Mouse (Mus musculus) thymus, adult 2 months (tissue): ENCODE data around the gene Yipf4. TPM values are rescaled to one million over a fixed set of nuclear protein-coding genes. Genes with fewer than 3 reads are reported as not detected.

Experiments
- DNase-seq: peaks from one replicate; pipeline ENCODE4 v3.0.0; 2021
- H3K27ac ChIP-seq: fragments of 200-500 bp; 2 replicates; pipeline ENCODE4 v1.5.1; 2012; ENCODE audit warnings: low read length, control low read depth; ENCODE audit not compliant: control insufficient read depth, insufficient read depth
- H3K27me3 ChIP-seq: fragments of 200-500 bp; 2 replicates; pipeline ENCODE4 v1.6.1; 2012; ENCODE audit warnings: mild to moderate bottlenecking, low read length, moderate library complexity, mixed read lengths; ENCODE audit not compliant: control insufficient read depth, insufficient read depth
- H3K36me3 ChIP-seq: fragments of 200-500 bp; 2 replicates; pipeline ENCODE4 v1.6.1; 2012; ENCODE audit warnings: mild to moderate bottlenecking, low read length, moderate library complexity; ENCODE audit not compliant: control insufficient read depth, insufficient read depth
- H3K4me1 ChIP-seq: fragments of 200-500 bp; replicated peaks from 2 replicates; pipeline ENCODE4 v1.6.1; 2012; ENCODE audit warnings: low read length; ENCODE audit not compliant: control insufficient read depth, insufficient read depth
- H3K4me3 ChIP-seq: fragments of 200-500 bp; 2 replicates; pipeline ENCODE4 v1.5.1; 2012; ENCODE audit warnings: mild to moderate bottlenecking, low read length, control low read depth, moderate library complexity; ENCODE audit not compliant: control insufficient read depth, insufficient read depth
- CTCF ChIP-seq: fragments of 200-500 bp; IDR thresholded peaks from 2 replicates; pipeline ENCODE4 v1.5.1; 2012; ENCODE audit warnings: mild to moderate bottlenecking, control low read depth, low read length, moderate library complexity, borderline replicate concordance; ENCODE audit not compliant: control insufficient read depth, poor library complexity, insufficient read depth; ENCODE audit errors: extremely low read depth
- POLR2A ChIP-seq: fragments of 200-500 bp; IDR thresholded peaks from 2 replicates; pipeline ENCODE4 v1.6.1; 2012; ENCODE audit warnings: mild to moderate bottlenecking, low read length, control low read depth, moderate library complexity; ENCODE audit not compliant: control insufficient read depth, poor library complexity, insufficient read depth; ENCODE audit errors: extremely low read depth
- WGBS: fragments of 180-500 bp; shearing (Covaris S2); methylation state at CpG from one replicate; pipeline ENCODE4 v1.1.7; 2018; 5-methylcytosine and 5-hydroxymethylcytosine counted together
- polyA plus RNA-seq: library from polyadenylated mRNA; depleted of rRNA; stranded (reverse); fragments of >200 nt; gene quantifications from 2 replicates; pipeline ENCODE4 v1.2.3, GENCODE M21; 2012; rRNA removed

The Yipf4 gene
- 95.8 and 168 TPM in 2 replicates for polyA plus RNA-seq

DNA sequence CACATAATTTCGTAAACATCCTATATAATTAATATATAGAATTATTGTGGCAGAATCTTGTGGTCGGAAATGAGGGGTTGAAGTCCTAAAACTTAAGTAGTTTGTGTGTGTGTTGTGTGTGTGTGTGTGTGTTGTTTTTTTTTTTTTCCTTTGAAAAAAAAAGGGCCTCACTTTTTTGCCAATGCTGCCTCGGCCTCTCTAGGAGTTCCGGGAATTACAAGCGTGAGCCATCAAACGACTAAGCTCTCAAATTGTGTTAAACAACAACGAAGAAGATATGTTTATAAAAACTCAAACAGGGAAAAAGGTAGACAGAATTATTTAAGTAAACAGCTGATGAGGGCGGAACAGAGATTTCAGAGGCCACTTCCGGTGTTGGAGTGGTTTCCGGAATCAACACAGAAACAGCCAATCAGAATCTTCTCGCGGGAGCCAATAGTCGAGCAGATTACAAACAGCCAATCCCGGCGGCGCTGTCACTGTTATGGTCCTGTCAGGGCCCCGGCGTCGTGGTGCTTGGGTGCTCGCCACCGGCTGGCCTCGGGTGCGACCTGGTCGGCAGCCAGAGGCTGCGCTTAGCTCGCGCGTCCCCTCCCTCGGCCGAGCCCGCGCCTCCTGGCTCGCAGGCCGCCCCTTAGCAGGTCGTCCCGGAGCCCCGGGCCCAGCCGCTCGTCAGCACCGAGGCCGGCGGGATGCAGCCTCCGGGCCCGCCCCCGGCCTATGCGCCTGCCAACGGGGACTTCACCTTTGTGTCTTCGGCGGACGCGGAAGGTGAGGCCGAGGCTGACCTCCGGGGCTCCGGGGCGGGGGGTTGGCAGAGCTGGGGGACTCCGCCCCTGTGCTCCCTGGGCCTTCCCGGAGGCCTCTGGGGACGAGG, at the start of gene Yipf4:
Gene Yipf4 (plus strand): TSS at position 470 of the 877 bp plus-strand sequence.
- no peaks in the 10 kb centered on the region for H3K27me3 ChIP-seq
- peak within 1 kb of the TSS; percentile 60 for H3K4me3 ChIP-seq
- peak; percentile 95 for DNase-seq
- TF ChIP-seq CTCF (0 out of 2 replicates have a peak, but pooled peaks have one; percentile 8), POLR2A (peak; percentile 83)
- H3K4me1 ChIP-seq: no peaks in the 10 kb centered on the region
- WGBS: 4% methylated on average over 58 of the region's 58 CpGs
- H3K27ac ChIP-seq: peak within 1 kb of the TSS; percentile 28
- H3K36me3 ChIP-seq: peaks cover 16% of the 10 kb centered on the region

DNA sequence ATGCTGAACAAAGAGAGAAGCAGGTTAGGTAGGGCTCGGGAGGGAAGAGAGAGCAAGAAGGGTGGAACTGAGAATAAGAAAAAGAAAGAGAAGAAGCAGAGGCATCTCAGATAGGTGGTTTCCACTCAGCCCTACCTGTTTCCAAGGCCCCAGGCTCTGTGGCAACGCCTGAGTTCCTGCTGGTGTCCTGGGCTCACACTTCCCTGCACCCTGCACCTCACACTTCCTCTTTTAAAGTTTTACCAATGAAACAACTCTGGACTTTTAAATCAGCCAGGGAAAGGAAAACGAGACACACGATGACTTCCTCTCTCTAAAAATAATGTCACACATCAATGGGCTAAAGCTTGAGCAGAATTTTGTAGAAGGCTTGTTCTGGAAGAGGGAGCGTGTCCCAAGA, 48.8 kb upstream of the Yipf4 start:
- TF ChIP-seq POLR2A (no peak), CTCF (no peak)
- Histone ChIP-seq H3K27me3 (no peaks in the 10 kb centered on the region), H3K36me3 (no peaks in the 10 kb centered on the region), H3K4me1 (no peaks in the 10 kb centered on the region), H3K27ac (no peak overlapping the region), H3K4me3 (no peak overlapping the region)
- 19% methylated on average over 5 of the region's 5 CpGs for WGBS
- no peak for DNase-seq

DNA sequence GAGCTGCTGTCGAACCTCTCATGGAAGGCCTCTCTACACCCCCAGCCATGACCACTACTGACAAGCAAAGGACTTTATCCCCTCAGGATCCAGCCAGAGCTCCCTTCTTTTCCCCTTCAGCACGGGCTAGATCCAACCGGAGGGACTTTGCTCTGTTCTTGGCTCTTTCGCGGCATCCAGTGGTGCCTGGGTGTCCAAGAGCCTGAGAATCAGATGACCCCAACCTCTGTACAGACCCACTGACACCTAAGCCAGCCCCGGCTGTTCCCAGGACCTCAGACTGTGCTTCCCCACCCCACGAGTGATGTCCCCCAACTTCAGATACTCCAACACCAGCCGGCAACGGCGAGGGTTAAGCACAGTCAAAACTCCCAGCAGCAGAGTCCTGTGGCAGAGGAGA, 39.5 kb upstream of the Yipf4 start:
- H3K27me3 ChIP-seq: no peaks in the 10 kb centered on the region
- DNase-seq: no peak
- no peaks in the 10 kb centered on the region for H3K36me3 ChIP-seq
- no peak overlapping the region for H3K27ac ChIP-seq
- 93% methylated on average over 10 of the region's 10 CpGs for WGBS
- TF ChIP-seq CTCF (no peak), POLR2A (no peak)
- no peaks in the 10 kb centered on the region for H3K4me1 ChIP-seq
- H3K4me3 ChIP-seq: no peak overlapping the region

DNA sequence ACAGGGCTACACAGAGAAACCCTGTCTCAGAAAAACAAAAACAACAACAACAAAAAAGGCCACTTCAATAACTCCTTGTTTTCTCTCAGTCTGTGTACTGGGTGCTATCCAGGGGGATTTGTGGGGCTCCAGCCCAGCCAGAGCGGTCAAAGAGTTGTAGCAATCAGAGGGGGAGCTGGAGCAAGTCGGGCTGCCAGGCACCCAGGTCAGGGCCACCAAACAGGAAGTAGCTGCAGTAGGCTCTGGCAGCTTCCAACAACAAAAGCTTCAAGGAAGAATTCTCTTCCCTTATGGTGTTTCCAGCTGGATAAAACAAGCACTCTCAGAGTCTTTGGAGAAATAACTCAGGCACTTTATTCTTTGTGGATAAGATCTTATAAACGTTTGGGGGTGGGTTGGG, 35.4 kb upstream of the Yipf4 start:
- WGBS: 83% methylated on average over 3 of the region's 3 CpGs
- Histone ChIP-seq H3K4me3 (no peak overlapping the region), H3K36me3 (no peaks in the 10 kb centered on the region), H3K4me1 (no peaks in the 10 kb centered on the region), H3K27me3 (no peaks in the 10 kb centered on the region), H3K27ac (no peak overlapping the region)
- no peak for DNase-seq
- TF ChIP-seq CTCF (no peak), POLR2A (no peak)

DNA sequence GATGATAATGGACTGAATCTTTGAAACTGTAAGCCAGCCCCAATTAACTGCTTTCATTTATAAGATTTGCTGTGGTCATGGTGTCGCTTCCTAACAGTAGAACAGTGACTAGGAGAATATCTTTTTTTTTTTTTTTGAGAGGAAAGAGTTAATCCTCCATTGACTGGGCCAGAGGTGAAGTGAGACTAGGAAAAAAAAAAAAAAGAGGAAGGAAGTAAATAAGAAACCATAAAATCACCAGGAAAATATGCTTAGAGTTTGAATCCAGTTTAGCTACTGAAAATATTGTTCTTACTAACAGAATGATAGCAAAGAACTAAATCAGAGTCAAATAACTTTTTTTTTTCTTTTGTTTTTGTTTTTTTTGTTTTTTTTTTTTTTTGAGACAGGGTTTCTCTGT, 34.6 kb upstream of the Yipf4 start:
- TF ChIP-seq POLR2A: no peak
- no peak for TF ChIP-seq CTCF
- 0 out of 2 replicates have a peak, but pooled peaks cover 2% of the 10 kb centered on the region for H3K4me1 ChIP-seq
- no peak overlapping the region for H3K4me3 ChIP-seq
- WGBS: 85% methylated on average over 1 of the region's 1 CpGs
- H3K36me3 ChIP-seq: no peaks in the 10 kb centered on the region
- no peaks in the 10 kb centered on the region for H3K27me3 ChIP-seq
- H3K27ac ChIP-seq: no peak overlapping the region
- no peak for DNase-seq

DNA sequence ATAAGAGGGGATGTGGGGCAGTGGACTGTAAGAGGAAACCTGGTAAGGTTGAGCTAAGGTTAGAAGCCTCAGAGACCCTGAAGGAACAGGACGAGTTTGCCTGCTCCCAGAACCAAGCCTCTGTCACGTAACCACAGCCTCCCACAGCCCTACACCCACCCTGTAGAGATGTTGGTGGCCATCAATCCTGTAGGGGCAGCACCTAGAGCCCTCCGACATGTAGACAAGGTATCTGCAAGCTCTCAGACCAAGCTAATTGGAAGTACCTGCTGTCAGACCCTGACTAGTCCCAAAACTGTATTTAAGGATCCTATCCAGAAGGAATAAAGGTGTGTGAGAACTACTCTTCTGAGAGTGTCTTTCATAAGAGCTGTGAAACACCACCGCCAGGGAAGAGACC, 33.9 kb upstream of the Yipf4 start:
- Histone ChIP-seq H3K4me3 (no peak overlapping the region), H3K4me1 (0 out of 2 replicates have a peak, but pooled peaks cover 2% of the 10 kb centered on the region), H3K27me3 (no peaks in the 10 kb centered on the region), H3K36me3 (no peaks in the 10 kb centered on the region), H3K27ac (no peak overlapping the region)
- WGBS: 91% methylated on average over 4 of the region's 4 CpGs
- TF ChIP-seq CTCF (no peak), POLR2A (no peak)
- no peak for DNase-seq

DNA sequence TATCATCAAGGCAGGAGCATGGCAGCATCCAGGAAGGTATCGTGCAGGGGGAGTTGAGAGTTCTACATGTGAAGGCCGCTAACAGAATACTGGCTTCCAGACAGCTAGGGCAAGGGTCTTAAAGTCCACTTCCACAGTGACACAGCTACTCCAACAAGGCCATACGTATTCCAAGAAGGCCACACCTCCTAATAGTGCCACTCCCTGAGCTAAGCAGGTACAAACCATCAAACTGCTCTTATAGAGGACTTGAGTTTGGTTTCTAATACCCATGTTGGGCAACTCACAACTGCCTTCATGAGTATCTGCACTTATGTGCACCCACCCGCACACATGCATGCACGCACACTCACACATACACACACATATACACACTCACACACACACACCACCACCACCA, 32.5 kb upstream of the Yipf4 start:
- no peaks in the 10 kb centered on the region for H3K27me3 ChIP-seq
- no peaks in the 10 kb centered on the region for H3K36me3 ChIP-seq
- DNase-seq: no peak
- TF ChIP-seq POLR2A: no peak
- TF ChIP-seq CTCF: no peak
- H3K27ac ChIP-seq: no peak overlapping the region
- 99% methylated on average over 5 of the region's 5 CpGs for WGBS
- no peak overlapping the region for H3K4me3 ChIP-seq
- 0 out of 2 replicates have a peak, but pooled peaks cover 2% of the 10 kb centered on the region for H3K4me1 ChIP-seq
